Mouse (Mus musculus) gastrocnemius, postnatal 36 days (tissue): ENCODE results near the gene Evpl. TPM values are rescaled to one million over a fixed set of nuclear protein-coding genes. Genes with fewer than 3 reads are reported as not detected.

Source experiments
- DNase-seq, 2 experiments: peaks; one replicate each; pipeline ENCODE4 v3.0.0; 2022
- intact Hi-C: fragments of 180-260 bp; cut with DNase I; formaldehyde crosslinking; loops from one replicate; pipeline ENCODE4 v1.15.1; 2025
- total RNA-seq, 2 experiments: library from RNA; stranded (reverse); gene quantifications; 2 replicates each; pipeline ENCODE4 v1.2.3; 2021

Gene Evpl
- total RNA-seq, 2 experiments from 2014 or later: 0.05 to 0.07 TPM

DNA sequence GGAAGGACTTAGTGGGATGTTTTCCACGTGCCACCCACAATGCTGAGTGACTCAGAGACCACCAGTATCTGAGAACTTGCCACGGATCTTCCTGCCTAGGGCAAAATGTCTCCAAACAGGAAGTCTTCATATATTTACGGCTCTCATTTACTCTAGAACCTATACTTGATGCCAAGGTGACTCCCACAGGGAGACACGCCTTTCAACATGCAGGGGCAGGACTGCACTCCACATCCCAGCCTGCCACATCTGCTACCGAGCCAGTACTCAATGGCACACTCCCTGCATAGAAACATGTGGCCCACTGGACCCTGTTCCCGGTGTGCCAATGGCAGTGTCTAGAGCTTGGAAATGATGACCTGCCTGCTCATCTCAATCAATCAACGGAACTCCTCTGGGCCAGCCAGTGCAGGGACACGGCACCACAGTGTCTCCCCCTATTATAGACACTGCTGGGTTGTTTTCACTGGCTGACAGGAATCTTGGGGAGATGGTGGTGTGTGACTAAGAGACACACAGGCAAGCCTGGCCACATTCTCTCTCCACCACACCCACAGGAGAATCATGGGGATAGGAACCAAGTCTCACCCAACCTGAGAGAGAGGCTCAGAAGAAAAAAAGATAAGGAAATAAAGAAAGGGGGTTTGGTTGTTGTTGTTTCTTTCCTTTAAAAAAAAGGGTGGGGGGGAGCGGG lies 18.3 kb upstream of the Evpl start:
- intact Hi-C loops: no loop called here
- DNase-seq: no peak

DNA sequence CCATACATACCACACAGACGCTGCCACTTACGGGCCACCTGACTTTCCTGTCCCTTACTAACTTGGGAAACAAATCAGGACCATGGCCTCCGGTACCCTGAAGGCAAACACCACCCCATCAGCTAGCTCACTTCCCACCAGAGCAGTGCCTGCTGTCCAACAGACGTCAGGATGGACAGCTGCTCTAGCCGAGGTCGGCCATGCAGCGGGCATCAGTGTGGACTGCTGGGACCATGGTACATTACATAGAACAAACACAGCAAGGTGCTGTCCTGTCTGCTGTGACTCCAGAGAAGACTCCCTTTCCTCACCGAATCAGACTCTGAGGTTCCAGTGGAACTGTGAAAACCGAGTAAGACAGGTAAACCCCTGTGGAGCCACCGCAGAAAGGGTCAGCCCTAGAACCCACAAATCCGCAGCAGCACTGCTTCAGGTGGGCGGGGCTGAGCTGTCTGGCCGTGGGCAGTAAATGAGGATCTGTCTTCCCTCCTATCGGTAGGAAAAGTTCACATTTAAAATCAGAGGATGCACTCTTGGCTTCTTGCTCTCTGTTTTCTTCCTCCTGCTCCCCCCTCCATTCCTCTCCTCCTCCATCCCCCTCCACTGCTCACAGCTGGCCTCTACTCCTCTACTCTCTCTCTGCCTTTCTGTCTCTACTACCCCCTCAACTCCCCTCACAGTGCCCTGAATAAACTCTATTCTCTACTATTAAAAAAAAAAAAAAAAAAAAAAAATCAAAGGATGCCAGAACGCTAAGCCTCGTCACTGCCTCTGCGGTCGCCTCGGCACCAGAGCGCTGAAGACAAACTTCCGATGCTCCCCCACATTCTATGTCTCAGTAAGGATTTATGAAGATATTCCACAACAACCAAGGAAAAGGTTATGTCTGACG lies 17.5 kb upstream of the Evpl start:
- DNase-seq: no peak
- intact Hi-C loops: no loop called here

DNA sequence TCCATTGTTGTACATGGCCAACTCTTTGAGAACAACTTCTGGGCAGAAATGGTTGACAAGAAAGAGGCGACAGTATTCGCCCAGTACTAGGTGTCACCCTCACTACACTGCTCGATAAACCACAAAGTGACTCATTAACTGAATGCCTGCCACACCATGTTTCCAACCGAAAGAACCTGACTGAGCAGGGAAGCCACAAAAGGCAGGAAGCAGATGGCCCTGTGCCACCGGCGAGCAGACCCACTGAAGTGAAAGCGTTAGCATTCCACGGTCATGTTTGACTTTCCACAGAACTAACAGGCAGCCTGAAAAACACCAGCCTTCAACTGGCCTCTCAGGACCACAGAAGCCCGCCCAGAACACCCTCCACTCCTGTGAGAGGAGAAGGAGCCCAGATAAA lies 16.8 kb upstream of the Evpl start:
- intact Hi-C loops: no loop called here
- DNase-seq: no peak

DNA sequence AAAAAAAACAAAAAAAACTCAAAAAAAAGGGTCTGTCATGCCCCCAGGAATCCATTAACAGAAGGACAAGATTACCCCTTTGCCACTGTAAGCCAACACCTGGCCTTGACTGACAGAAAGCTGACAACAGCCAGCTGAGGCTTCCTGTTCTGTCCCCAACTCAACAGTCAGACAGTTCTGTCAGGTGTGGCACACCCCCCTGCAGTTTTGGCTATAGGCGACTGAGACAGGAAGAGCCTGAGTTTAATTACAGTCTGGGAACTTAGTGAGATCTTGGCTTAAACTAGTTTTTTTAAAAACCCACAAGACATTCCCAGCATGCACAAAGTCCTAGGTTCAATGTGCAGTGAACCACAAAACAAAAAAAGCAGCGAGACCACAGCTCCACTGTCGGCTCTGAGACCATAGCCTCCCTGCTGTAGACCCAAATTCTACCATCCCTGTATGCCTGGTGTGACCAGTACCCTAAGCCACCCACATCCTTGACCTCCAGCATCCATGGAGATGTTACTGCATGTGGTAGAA lies 15.3 kb upstream of the Evpl start:
- DNase-seq: no peak
- intact Hi-C loops: no loop called here

DNA sequence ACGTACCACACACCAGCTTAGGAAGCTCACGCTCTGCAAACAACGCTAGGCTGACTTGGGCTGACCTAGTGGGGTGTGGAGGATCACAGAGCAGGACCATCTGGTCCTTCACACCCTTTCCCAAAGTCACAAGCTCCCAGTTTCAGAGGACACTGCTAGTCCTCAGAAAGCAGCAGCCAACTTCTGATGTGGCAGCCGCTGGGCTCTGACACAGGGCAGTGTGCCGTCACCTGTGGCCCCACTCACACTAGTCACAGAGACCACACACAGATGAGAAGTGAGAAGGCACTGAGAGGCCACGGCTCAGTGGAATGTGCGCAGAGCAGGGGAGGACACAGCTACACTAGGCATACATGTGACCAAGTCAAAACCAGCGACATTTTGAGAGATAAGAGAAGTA lies 13.0 kb upstream of the Evpl start:
- DNase-seq: no peak

DNA sequence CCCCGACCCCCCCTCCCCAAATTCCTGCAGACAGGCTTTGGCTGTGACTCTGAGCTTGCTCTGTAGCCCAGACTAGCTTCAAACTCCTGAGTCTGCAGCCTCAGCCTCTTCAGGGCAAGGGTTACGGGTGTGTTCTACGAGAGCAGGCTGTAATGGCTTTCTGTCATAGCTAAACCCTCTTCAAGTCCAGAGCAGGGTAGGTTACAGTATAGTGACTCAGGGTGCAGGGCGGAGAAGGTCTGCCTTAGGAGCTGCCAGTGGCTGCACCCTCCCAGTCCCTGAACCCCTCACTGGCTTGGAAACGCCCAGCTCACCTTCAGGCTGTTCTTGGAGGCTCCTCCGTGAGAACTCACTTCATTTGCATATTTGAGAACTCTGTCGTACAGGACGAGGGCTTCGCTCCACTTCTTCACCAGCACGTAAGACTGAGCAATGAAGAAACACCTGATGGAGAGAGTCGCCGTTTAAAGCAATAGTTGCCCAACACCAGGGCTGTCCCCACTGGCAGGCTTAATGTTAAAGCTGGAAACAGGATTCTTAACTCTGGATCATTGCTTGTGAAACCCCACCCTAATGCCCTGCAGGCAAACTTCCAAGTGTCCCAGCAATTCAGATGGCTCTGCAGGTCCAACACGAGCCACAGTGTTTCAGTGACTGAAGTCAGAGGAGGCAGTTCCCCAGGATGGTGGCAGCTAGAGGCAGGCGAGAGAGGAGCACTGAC lies 9.8 kb upstream of the Evpl start:
- intact Hi-C loops: no loop called here
- no peak for DNase-seq

More for the DNA sequence above, 13.0 kb upstream of the Evpl start:
- intact Hi-C loops: no loop called here

DNA sequence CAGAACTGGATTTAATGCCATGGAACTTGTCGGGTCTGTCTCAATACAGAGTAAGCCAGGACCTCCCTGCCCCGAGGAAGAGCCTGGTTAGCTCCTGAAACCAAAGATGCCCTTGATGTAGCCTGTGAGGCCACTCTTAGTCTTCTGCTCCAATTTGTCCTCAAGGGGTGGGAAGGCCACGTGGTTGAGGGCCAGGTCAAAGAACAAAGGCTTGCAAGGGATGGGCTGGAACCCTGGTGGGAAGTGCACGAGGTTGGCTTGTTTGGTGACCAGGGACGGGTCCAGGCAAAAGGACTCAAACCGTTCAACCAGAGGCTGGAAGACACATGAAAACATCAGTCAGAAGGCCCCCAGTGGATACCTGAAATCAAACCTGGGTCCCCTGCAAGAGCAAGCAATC lies 7.7 kb upstream of the Evpl start:
- DNase-seq: no peak
- intact Hi-C loops: no loop called here

DNA sequence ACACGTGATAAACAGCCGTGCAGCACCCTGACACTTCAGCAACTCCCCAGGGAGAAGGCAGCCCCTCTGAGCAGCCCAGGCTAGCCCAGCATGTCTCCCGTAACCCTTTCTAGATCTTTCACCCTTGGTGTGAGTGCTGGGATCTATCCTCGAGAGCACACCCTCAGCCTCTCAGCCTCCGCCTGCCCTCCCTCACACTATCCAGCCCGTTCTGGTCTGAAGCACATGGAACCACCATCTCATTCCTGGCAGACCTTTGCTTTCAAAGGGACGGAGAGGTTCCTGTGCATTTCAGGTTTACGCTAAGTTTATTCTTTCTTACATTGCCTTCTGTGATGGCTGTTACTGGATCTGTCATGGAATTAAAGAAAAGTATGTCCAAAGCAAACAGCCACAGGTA lies 6.7 kb upstream of the Evpl start:
- DNase-seq: no peak
- intact Hi-C loops: no loop called here

DNA sequence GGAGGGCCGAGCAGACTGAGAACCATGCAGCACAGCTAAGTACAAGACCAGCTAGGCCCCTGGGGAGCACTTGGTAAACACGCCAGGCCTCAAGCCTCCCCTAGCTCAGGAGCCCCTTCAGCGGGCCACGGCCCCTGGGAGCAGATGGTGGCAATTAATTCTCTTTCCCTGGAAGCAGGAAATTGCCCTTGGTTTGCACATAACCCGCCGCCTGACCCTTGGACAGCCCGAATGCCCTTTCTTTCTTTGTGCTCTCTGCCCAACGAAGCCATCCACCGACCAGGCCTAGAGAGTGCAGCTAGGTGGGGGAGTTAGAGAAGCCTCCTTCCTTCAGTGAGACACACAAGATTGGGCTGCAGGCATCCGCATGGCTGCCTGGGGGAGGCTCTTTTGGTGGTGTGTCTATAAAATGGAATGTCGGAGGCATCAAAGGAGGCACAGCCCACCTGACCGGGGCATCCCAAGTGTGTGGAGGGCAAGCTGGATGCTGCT lies 3.9 kb upstream of the Evpl start:
- intact Hi-C loops: no loop called here
- DNase-seq: no peak

DNA sequence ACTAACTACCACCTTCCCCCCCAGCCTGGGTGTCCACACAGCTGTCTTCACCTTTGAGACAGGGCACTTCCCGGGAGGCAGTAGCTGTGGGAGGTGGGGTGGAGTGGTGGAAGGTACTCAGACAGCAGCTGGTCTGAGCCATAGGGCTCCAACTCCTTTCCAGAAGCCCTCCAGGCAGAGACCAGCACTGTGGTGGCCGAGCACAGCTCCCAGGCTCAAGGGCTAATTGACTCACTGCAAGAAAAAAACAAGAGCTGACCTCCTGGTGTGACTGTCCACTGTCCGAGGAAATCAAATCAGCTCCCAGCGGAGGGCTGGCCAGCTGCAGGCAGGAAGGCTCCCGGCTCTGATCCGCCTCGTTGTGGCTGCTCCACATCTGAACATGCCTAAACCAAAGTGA lies 1.9 kb upstream of the Evpl start:
- intact Hi-C loops: no loop called here
- no peak for DNase-seq

DNA sequence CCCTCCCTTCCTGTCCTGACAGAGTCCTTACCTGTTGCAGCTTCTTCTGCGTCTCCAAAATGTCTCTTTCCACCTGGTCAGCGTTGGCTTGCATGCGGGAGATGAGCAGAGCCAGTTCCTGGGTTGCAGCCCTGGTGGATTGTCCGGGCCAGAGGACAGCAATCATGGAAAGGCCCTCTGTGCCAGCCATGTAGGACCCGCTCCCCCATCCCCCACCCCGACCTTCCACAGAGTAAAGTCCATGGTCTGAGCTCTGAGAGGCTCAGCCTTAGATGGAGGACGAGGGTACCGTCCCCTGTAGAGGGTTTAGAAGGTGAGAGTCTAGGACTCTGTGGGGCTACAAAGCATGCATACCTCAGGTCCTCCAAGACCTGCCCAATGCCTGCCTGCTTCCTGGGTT lies 3.0 kb downstream of the Evpl start:
- intact Hi-C loops: no loop called here
- no peak for DNase-seq

DNA sequence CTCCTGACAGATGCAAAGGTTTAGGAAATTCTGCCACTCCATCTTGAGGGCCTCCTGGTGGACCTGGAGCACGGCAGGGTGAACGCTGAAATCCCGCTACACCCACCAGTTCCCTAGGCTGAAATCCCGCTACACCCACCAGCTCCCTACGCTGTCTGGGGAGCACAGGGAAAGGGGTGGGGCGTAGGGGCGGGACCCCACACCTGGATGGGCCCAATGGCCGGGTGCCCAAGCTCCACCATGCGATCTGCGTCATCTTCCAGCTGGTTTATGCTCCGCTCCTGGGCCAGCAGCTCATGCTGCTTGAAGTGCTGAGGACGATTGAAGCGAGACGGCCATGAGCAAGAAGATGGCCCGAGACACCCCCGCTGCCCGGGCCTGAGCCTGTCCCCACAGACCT lies 5.5 kb downstream of the Evpl start:
- no peak for DNase-seq
- intact Hi-C loops: no loop called here

DNA sequence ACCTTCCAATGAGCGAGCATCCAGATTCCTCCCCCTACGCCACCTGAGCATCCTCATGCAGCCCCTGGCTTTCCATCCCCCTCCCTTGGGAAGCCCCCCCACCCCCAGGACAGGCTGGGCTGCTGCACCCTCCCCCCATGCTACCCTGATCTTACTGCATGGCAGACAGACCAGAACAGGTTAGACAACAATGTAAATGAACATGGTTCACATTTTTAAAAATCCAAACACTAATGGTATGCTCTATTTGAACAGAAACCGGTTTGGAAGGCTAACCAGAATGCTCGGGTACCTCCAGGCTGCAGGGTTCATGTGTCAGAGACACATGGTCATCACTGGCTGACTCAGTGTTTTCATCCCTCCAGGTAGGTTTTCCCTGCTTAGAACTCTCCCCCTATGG lies 9.2 kb downstream of the Evpl start:
- intact Hi-C loops: loop anchor here (5.0 kb wide), 2 partner anchors 219 to 234 kb away; no protein-coding TSS in a partner anchor
- DNase-seq: no peak

DNA sequence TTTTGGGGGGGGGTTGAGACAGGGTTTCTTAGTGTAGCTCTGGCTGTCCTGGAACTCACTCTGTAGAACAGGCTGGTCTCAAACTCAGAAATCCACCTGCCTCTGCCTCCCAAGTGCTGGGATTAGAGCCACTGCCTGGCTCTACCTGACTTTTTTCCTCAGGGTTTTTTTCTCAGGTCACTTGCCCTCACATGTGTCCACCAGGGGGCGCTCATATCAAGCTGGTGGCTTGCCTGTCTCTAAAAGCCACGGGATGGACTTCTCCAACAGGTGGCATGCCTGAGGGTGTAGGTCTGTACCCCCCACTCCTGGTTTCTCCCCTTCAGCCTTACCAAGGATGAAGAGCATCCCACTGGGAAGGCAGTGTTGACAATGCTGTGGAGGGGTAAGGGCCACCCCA lies 11.5 kb downstream of the Evpl start:
- peak; percentile 76 to 81 for DNase-seq
- intact Hi-C loops: loop anchor here (2.0 to 5.0 kb wide), 3 partner anchors 66 to 236 kb away; no protein-coding TSS in a partner anchor

DNA sequence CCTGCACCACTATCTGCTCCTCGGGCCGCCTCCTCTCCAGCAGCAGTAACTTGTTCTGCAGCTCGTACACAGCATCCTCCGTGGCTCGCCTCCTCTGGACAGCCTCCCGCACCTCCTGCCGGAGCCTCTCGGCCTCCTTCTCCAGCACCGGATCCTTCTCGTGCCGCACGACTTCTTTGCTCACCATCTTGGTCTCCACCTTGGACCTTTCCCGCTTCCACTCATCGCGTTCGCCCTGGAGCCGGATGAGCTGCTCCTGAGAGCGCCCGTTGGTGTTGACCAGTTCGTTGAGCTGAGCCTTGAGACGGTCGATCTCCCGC lies 15.2 kb downstream of the Evpl start:
- DNase-seq: no peak
- intact Hi-C loops: no loop called here

DNA sequence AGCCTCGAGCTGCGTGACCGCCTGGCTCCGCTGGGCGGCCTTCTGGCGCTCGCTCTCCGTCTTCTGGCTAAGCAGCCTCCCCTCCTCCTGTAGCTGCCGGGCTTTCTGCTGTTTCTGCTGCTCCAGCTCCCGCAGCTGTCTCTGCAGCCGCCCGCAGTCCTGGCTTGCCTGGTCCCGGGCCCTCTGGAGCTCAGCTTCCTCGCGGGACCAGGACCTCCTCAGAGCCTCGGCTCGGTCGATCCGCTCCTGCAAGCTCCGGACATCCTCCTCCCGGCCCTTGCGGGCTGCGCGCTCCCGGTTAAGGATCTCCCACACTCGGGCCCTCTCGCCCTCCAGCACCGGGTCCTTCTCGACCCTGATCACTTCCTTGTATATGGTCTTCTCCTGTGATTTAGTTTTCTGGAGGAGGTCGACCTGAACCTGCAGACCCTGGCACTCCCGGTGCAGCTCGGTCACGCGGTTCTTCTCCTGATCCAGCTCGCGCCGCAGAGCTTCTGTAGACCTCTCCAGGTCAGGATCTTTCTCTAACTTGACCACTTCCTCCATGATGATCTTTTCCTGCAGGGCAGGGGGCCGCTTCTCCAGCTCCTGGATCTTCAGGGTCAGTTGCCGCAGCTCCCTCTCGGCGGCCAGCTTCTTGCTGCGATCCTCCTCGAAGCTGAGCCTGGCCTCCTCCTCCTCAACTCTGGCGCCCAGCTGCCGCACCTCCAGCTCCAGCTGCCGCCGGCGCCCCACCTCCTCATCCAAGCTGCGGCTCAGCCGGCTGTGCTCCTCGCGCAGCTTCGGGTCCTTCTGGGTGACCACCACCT lies 15.7 kb downstream of the Evpl start:
- intact Hi-C loops: no loop called here
- DNase-seq: peak in 1 of 2 experiments; percentile 32

DNA sequence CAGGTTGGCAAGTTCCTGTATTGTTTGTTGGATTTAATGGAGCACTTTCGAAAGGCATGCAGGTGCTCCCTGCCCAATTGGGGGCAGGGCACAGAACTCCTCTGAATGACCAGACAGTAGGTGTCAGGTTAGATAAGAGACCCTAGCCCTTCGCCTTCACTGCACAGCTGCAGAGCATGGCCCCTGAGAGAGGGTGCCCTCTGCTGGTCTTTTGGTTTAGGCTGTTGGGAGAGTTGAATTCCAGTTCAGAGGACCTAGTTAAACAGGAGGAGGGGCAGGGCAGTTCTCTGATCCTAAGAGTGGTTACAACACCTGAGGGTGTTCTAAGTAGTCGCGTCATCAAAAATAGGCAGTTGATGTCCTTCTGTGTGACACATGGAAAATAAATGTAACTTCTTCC lies 18.0 kb downstream of the Evpl start:
- intact Hi-C loops: no loop called here
- peak in 1 of 2 experiments; percentile 54 for DNase-seq

DNA sequence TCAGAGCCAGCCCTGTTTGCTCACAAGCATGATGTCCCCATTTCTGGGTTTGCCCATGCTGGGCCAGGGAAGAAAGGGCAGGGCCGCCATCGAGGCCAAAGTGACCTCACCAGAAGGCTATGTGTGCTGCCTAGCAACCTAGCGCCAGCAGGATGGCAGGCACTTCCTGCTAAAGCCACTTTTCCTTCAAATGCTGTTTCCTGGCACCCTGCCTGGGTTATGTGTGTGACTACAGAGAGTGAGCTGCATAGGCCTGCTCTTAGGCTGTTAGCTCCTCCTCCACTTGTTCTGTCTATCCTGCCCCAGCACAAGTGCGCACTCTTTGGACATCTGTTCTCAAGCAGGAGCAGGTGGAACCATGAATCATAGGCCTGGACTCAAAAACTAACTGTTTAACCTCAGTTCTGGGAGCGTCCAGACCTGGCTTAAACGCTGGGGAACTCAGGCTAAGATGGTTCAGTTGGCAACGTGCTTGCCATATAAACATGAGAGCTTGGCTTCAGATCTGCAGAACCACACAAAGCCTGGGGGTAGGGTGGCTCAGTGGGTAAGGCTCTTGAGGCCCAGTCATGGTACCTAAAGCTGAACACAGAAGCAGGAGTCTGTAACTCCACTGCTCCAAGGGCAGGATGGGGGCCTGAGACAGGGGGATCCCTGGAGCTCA lies 19.0 kb downstream of the Evpl start:
- peak; percentile 62 to 79 for DNase-seq
- intact Hi-C loops: no loop called here

DNA sequence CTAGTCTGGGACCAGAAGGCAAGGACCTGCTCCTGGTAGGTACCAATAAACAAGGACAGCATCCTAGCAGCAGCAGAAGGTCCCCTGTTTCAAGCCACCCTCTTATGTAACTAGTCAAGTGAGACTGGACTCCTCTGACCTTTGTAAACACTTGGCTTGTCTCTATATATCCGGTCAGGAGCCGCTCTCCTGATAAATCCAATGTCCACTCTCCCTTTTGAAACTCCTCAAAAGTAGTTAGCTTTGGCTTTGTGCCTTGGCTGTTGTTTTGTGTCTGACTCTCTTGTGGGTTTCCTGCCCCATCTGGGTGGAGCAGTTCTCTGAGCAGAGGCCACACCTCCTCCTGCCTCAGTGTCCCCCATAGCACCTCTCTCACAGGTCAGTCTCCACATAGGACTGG lies 19.6 kb downstream of the Evpl start:
- DNase-seq: no peak
- intact Hi-C loops: no loop called here

DNA sequence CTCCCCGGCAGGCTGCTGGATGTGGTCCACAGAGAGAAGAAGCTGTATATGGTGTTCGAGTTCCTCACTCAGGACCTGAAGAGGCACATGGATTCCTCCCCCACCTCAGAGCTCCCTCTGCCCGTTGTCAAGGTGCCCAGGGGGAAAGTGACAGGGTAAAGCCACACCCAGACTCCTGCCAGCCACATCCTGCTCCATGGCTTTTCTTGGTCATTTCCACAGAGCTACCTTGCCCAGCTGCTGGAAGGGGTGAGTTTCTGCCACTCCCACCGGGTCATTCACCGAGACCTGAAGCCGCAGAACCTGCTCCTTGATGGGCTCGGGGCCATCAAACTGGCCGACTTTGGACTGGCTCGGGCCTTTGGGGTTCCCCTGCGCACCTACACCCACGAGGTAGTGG lies 21.3 kb downstream of the Evpl start:
- intact Hi-C loops: no loop called here

More for the DNA sequence above, 21.3 kb downstream of the Evpl start:
- DNase-seq: no peak
